Mouse (Mus musculus): ENCODE measurements around the gene Ss18l2.
A peak's percentile ranks its signal among the peaks of the same experiment; 100 is the strongest.

Gene Ss18l2

DNA sequence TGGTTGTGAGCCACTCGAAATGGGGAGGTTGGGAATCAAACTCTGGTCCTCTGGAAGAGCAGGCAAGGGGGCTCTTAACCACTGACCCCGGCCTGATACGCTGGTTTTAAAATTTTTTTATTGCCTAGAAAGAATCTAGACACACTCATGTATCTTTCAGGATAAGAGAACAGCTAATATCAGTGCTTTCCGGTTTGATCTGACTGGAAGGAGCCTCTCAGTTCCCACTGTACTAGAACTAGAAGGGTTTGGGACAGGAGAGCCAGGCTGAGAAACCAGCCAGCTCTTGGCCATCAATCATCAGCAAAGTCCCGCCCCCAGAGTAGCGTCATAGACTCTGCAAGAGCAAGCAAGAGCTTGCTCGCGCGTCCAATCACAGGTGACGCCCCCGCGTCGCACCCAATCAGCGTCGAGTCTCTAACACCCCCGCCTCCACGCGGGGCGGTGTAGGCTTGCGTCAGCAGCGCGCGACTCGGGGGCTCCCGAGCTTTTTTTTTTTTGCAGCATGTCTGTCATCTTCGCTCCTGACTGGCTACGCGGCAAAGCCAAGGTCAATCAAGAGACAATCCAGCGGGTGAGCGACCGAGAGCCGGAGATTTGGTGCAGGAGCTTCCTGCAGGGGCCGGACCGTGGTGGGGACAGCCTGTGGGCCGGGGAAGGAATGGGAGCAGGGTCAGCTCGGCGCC is at the start of gene Ss18l2:
Ss18l2 (plus strand) TSS at position 432 of the 686 bp plus-strand sequence.
- DNase-seq = peak; percentile 100

GRCm38 (mm10) chr9:121663467-121663866 is 46.7 kb upstream of the Ss18l2 start:
- no peak for DNase-seq

DNA sequence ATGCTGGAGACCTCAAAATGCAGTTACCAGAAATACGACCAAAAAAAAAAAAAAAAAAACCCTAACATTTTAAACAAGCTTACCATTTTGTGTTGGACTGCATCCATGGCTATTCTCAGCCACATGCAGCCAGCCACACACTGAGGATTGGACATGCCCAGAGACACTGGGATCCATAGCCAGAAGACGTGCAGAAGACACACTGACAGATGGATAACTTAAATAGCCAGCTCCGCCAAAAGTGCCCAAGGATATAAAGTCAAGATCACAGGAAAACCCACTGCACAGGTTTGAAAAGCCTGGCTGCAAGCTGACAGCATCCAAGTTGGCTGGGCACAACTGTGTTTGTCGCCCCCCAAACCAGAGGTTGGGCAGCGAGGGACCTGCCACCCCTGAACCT is 46.0 kb upstream of the Ss18l2 start:
- DNase-seq = no peak

DNA sequence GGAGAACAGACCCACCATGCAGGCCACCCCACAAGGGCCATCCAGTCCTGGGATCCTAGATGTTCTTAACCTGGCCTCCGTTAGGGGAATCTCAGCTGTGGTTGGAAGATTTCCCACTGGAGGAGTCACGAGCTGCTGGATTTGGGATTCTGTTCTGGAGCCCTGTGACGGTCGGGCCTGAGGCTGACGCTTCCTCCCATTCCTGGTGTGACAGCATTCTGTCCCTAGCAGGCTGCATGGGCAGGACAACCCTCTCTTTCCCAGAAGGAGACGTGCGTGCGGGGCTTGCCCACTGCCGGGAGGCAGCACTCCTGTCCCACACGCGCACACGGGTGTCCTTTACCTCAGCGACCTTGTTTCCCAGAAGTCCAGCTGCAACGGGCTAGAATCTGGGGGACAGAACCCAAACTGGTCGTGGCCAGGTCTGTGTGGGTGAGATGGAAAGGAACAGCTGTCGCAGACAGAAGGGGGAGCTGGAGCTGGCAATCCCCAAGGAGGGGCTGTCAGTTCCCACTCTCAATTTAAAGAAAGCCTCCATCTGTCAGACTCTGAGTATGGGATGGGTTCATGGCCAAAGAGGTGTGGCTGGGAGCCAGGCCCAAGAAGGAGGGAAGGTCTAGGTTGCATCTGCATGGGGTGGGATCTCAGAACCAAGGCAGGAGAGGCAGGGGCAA is 43.0 kb upstream of the Ss18l2 start:
- no peak for DNase-seq

DNA sequence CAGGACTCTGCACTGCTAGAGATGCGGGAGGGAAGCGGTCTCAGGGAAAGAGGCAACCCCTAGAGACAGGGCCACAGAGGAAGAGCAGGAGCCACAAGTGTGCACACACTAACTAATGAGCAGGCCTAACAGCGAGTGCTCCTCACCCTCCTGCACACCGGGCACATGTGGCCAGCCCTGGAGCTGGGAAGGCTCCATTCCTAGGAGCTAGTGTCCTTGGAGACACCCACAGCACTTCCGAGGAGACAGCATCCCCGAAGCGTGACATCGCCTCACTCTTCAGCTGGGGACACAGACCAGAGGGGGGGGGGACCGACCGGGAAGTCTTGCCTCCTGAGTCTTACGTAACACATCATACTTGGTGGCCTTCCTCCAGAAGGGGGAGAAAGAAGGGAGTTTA is 42.3 kb upstream of the Ss18l2 start:
- no peak for DNase-seq

DNA sequence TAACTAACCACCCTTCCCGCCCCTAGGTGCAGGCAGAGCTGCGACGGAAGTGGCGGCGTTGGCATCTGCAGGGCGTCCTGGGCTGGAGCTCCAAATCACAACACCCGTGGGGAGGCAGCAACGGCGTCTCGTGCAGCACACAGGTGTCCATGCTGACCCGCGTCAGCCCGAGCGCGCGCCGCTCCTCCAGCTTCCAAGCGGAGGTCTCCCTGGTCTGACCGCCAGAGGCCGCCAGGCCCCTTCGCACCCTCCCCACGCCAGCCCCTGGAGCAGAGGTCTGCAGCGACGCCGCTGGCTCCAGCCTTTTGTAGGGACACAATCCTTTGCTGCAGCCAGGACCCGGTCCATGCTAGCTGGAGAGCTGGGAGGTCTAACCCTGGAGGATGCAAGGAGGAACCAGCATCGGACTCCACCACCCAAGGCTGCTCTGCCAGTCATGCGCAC is 40.8 kb upstream of the Ss18l2 start:
- DNase-seq = peak; percentile 83

DNA sequence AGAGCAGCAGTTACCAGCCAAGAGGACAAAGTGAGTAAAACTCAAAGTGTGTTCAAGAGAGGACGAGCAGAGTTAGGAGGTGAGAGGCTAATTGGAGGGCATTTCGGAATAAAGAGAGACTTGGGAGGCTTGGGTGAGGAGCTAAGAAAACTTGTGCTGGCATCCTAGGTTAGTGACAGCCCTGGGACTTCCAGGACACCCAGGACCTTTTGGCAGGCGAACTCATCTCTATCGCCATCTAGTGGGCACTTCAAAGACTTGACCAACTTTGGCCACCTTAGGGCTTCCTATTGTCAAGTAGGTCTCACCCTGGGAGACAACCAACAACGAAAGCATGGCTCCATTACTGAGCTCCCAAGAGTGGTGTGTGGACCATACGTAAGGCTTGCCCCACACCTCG is 38.8 kb upstream of the Ss18l2 start:
- peak; percentile 76 for DNase-seq

- DNase-seq = peak; percentile 83
These were observed 37.8 kb upstream of the Ss18l2 start for GRCm38 (mm10) chr9:121672311-121672710.

DNA sequence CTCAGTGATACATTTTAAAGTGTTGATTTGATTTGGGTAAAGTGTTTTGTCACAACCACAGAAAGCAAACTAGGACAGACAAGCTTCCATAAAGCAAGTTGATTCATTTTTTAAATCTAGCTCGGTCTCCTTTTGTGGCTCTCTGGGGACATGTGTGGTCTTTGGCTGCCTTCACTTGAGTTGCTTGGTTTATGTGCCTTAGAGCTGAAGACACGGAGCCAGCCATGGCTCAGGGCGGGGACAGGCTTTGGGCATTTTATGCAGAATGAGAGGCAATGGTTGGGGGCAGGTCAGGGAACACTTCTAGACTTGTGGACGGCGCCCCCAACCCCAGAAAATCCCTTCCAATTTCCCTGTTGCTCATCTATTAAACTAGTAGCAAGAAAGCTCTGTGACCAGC is 36.4 kb upstream of the Ss18l2 start:
- no peak for DNase-seq

GRCm38 (mm10) chr9:121675011-121675410 is 35.1 kb upstream of the Ss18l2 start:
- peak; percentile 64 for DNase-seq

DNA sequence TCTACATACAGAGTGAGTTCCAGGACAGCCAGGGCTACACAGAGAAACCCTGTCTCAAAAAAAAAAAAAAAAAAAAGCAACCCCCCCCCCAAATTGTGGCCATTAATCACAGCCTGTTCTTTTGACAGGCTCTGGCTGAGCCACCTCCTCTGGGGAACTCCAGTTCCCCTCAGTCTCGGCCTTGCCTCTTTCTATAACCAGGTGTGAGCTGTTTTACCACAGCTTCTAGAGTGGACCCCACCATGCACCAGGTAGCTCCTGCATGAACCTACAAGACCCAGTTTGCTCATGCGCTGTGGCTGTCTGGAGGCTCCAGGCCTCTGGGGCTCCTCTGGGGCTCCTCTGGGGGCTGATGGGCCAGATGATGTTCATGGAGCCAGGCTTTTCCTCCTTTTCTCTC is 34.6 kb upstream of the Ss18l2 start:
- no peak for DNase-seq

DNA sequence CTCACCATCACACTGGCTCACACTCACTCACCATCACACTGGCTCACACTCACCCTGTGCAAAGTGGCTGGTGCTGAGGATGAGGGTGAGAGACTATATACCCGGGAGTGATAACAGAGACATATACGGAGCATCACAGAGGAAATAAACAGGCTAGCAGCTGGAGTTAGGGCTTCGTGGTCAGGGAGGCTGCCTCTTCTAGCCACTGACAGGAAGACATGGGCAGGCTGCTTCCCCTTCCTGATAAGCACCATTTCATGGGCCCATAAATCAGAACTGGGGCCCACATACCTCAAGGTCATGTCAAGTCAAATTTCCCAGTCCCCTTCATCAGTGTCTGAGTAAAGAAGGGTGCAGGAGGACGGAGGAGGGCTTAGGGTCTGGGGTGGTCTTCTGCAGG is 33.1 kb upstream of the Ss18l2 start:
- peak; percentile 58 for DNase-seq

DNA sequence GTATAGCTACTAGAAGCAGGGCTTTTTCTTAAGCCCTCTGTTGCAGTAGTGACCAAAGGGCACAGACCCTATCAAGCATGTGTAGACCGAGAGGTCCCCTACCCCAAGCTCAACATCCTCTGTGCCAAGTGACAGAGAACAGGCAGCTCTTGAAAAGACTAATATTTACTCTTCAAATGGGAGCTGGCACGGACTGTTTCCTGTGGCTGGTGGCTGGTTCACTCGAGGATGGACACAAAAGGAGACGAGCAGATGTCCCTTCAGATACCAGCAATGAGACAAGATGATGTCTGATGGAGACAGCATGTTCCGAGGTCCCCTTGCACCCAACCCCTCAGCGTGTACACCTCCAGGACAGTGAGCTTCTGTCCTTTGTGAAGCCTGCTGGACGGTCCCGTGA is 32.7 kb upstream of the Ss18l2 start:
- peak; percentile 93 for DNase-seq

GRCm38 (mm10) chr9:121679549-121679948 is 30.6 kb upstream of the Ss18l2 start:
- peak; percentile 81 for DNase-seq

- DNase-seq = no peak
These were observed 28.9 kb upstream of the Ss18l2 start for GRCm38 (mm10) chr9:121681191-121681590.

GRCm38 (mm10) chr9:121682037-121682680 is 28.0 kb upstream of the Ss18l2 start:
- no peak for DNase-seq

DNA sequence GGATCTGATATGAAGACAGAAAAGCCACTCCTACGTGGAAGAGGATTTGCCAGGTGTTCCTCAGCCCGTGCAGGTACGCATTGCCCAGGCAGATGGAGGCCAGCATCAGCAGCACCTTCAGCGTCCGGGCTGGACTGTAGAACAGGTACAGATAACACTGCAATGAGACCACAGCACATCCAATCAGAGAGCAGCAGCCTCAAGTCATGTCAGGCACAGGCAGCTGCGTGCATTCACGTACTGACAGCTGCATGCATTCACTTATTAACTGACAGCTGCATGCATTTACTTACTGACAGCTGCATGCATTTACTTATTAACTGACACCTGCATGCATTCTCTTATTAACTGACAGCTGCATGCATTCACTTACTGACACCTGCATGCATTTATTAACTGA is 25.4 kb upstream of the Ss18l2 start:
- DNase-seq = no peak

DNA sequence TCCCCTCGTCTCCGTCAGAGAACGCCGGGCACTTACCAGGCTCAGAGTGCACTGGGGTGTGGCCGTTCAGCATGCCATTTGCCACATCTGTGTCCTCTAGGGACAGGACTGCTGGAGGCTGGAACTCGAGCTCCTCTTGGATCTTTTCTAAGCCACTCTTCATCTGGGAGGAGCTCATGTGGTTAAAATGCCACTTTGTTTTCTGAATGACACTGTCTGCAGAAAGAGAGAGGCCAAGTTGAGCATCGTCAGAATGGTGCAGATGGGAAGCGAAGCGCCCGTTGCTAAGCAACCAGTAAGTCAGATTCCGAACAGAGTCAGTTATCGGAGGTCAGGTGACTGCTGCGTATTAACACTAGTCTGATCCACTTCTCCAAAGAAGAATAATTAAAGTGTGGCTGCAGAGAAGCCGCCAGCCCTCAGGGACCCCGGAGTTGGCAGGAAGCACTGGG is 19.9 kb upstream of the Ss18l2 start:
- DNase-seq = no peak

- DNase-seq = no peak
These were observed 19.4 kb upstream of the Ss18l2 start for GRCm38 (mm10) chr9:121690734-121691133.

GRCm38 (mm10) chr9:121694736-121695135 is 15.4 kb upstream of the Ss18l2 start:
- DNase-seq = peak; percentile 47

- peak; percentile 37 for DNase-seq
These were observed 13.5 kb upstream of the Ss18l2 start for GRCm38 (mm10) chr9:121696626-121697025.

DNA sequence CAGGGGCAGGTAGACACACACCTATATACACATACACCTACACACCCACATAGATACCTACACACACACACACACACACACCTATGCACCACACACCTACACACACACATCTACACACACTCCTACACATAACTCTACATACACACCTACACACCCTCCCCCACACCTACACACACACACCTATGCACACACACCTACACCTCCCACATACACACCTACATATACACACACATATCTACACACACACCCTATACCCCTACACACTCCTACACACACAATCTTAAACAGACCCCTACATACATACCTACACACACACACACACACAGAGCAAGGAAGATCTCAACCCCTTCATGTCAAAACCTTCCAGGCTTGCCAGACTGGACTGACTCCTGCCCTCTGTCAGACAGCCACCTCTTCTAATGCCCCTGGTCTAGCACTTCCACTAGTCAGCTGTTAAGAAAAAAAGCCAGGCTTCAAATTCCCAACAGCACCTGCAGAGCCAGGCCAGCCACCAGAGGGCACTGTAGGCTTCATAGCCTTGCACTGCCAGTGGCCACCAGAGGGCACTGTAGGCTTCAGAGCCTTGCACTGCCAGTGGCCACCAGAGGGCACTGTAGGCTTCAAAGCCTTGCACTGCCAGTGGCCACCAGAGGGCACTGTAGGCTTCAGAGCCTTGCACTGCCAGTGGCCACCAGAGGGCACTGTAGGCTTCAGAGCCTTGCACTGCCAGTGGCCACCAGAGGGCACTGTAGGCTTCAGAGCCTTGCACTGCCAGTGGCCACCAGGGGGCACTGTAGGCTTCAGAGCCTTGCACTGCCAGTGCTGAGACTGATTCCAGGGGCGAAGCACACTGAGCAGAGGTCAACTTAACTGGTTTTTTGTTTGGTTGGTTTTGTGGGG is 12.7 kb upstream of the Ss18l2 start:
- DNase-seq = peak; percentile 80

- DNase-seq = no peak
These were observed 5.9 kb upstream of the Ss18l2 start for GRCm38 (mm10) chr9:121704261-121704645.
